Mouse (Mus musculus) stomach, postnatal 0 days (tissue): ENCODE measurements around the gene Casp6. TPM values are rescaled to one million over a fixed set of nuclear protein-coding genes. Genes with fewer than 3 reads are reported as not detected.

Source experiments
- ATAC-seq: fragments of 200-750 bp; cut with Nextera tagmentation; 2 replicates; pipeline ENCODE4 v1.8.0; 2017; ENCODE audit not compliant: low FRiP score, low TSS enrichment
- DNase-seq: peaks from one replicate; pipeline ENCODE4 v3.0.0-alpha.2; 2016; ENCODE audit warnings: low spot score
- H3K27ac ChIP-seq: fragments of 300-500 bp; sonication (generic); replicated peaks from 2 replicates; pipeline ENCODE4 v1.5.1; 2014; ENCODE audit warnings: mild to moderate bottlenecking, control low read depth
- H3K27me3 ChIP-seq: fragments of 300-500 bp; sonication (generic); 2 replicates; pipeline ENCODE4 v1.6.1; 2014; ENCODE audit warnings: low read length; ENCODE audit not compliant: control insufficient read depth, insufficient read depth
- H3K36me3 ChIP-seq: fragments of 300-500 bp; sonication (generic); 2 replicates; pipeline ENCODE4 v1.6.1; 2014; ENCODE audit warnings: low read length, mixed read lengths; ENCODE audit not compliant: control insufficient read depth, insufficient read depth
- H3K4me1 ChIP-seq: fragments of 300-500 bp; sonication (generic); replicated peaks from 2 replicates; pipeline ENCODE4 v1.6.1; 2014; ENCODE audit warnings: antibody characterized with exemption; ENCODE audit not compliant: control insufficient read depth, insufficient read depth
- H3K4me2 ChIP-seq: fragments of 300-500 bp; sonication (generic); replicated peaks from 2 replicates; pipeline ENCODE4 v1.6.1; 2014; ENCODE audit warnings: low read depth, mild to moderate bottlenecking, control low read depth, moderate library complexity
- H3K4me3 ChIP-seq: fragments of 300-500 bp; sonication (generic); 2 replicates; pipeline ENCODE4 v1.5.1; 2014; ENCODE audit warnings: low read depth, low read length, control low read depth
- H3K9ac ChIP-seq: fragments of 300-500 bp; sonication (generic); 2 replicates; pipeline ENCODE4 v1.6.1; 2014; ENCODE audit warnings: mild to moderate bottlenecking, low read length, control low read depth, mixed read lengths
- H3K9me3 ChIP-seq: fragments of 300-500 bp; sonication (generic); 2 replicates; pipeline ENCODE4 v1.6.1; 2016; ENCODE audit warnings: low read length; ENCODE audit not compliant: control insufficient read depth
- CTCF ChIP-seq: IDR thresholded peaks from 2 replicates; pipeline ENCODE4 v1.5.1; 2016; ENCODE audit warnings: antibody characterized with exemption, low read depth, mild to moderate bottlenecking, moderate library complexity
- EP300 ChIP-seq: optimal IDR thresholded peaks from 2 replicates; pipeline ENCODE3; 2016; ENCODE audit warnings: antibody characterized with exemption
- WGBS: fragments of 180-500 bp; shearing (Covaris S2); extraction: QIAGEN DNeasy Blood & Tissue Kit; methylation state at CpG from one replicate; pipeline ENCODE4 v1.1.7; 2014; 5-methylcytosine and 5-hydroxymethylcytosine counted together
- polyA plus RNA-seq: library from polyadenylated mRNA; unstranded; fragments of >200 nt; fragmentation: Nextera tagmentation; extraction: Ambion mirVana; gene quantifications from 2 replicates; pipeline ENCODE4 v1.2.1, GENCODE M21; 2015

Gene Casp6
- polyA plus RNA-seq, 1 experiment from 2014 or later = 164 TPM

GRCm38 (mm10) chr3:129949158-129949773, 48.0 kb downstream of the Casp6 start:
- Histone ChIP-seq H3K4me1 (no peaks in the 10 kb centered on the region), H3K36me3 (no peaks in the 10 kb centered on the region), H3K4me3 (no peak overlapping the region), H3K9me3 (no peaks in the 10 kb centered on the region), H3K4me2 (no peak overlapping the region), H3K27ac (no peak overlapping the region), H3K9ac (no peak overlapping the region), H3K27me3 (no peaks in the 10 kb centered on the region)
- WGBS = 80% methylated on average over 5 of the region's 5 CpGs
- ATAC-seq = no peak
- no peak for DNase-seq
- TF ChIP-seq CTCF (no peak), EP300 (no peak)

- no peak overlapping the region for H3K4me3 ChIP-seq
- H3K27me3 ChIP-seq = no peaks in the 10 kb centered on the region
- H3K36me3 ChIP-seq = no peaks in the 10 kb centered on the region
- no peak overlapping the region for H3K4me2 ChIP-seq
- H3K4me1 ChIP-seq = no peaks in the 10 kb centered on the region
- H3K27ac ChIP-seq = no peak overlapping the region
- 88% methylated on average over 4 of the region's 4 CpGs for WGBS
- ATAC-seq (no peak), DNase-seq (no peak)
- TF ChIP-seq CTCF = no peak
- TF ChIP-seq EP300 = no peak
- H3K9ac ChIP-seq = no peak overlapping the region
- H3K9me3 ChIP-seq = no peaks in the 10 kb centered on the region
These were observed 52.1 kb downstream of the Casp6 start for GRCm38 (mm10) chr3:129953296-129953695.

- H3K4me1 ChIP-seq = no peaks in the 10 kb centered on the region
- H3K9me3 ChIP-seq = no peaks in the 10 kb centered on the region
- 58% methylated on average over 8 of the region's 8 CpGs for WGBS
- DNase-seq (no peak), ATAC-seq (no peak)
- H3K36me3 ChIP-seq = no peaks in the 10 kb centered on the region
- H3K4me2 ChIP-seq = no peak overlapping the region
- TF ChIP-seq EP300 (no peak), CTCF (no peak)
- no peak overlapping the region for H3K9ac ChIP-seq
- H3K4me3 ChIP-seq = no peak overlapping the region
- no peak overlapping the region for H3K27ac ChIP-seq
- H3K27me3 ChIP-seq = no peaks in the 10 kb centered on the region
These were observed 61.3 kb downstream of the Casp6 start for GRCm38 (mm10) chr3:129962533-129962932.

Other genes starting within 250 kb of the Casp6 start
- 0.52 and 1.3 TPM in 2 replicates for gene Egf, start 146.1 kb upstream of the Casp6 start, polyA plus RNA-seq
- 0.29 and 0.32 TPM in 2 replicates for gene Lrit3, start 97.4 kb upstream of the Casp6 start, polyA plus RNA-seq
- 0.05 TPM in 1 of 2 replicates, not detected in the other for gene Rrh, start 78.8 kb upstream of the Casp6 start, polyA plus RNA-seq
- gene Gar1, start 70.0 kb upstream of the Casp6 start, polyA plus RNA-seq = 41.0 and 48.4 TPM in 2 replicates
- 152 and 155 TPM in 2 replicates for gene Cfi, start 65.5 kb upstream of the Casp6 start, polyA plus RNA-seq
- gene Pla2g12a, start 22.8 kb upstream of the Casp6 start, polyA plus RNA-seq = 64.7 and 66.7 TPM in 2 replicates
- 8.0 and 8.7 TPM in 2 replicates for gene Mcub, start 68.8 kb downstream of the Casp6 start, polyA plus RNA-seq
- gene Sec24b, start 160.1 kb downstream of the Casp6 start, polyA plus RNA-seq = 10.9 and 12.7 TPM in 2 replicates
- 1.3 and 1.5 TPM in 2 replicates for gene Col25a1, start 230.1 kb downstream of the Casp6 start, polyA plus RNA-seq